Mouse (Mus musculus) olfactory bulb, adult 2 months (tissue): ENCODE measurements around the gene Nat9. TPM values are rescaled to one million over a fixed set of nuclear protein-coding genes. Genes with fewer than 3 reads are reported as not detected.

Source experiments
- H3K27ac ChIP-seq: fragments of 200-500 bp; 2 replicates; pipeline ENCODE4 v1.5.1; 2012; ENCODE audit warnings: low read depth, low read length; ENCODE audit not compliant: insufficient read depth
- H3K4me1 ChIP-seq: fragments of 200-500 bp; 2 replicates; pipeline ENCODE4 v1.6.1; 2012; ENCODE audit warnings: low read length; ENCODE audit not compliant: control insufficient read depth, insufficient read depth
- H3K4me3 ChIP-seq: fragments of 200-500 bp; 2 replicates; pipeline ENCODE4 v1.5.1; 2012; ENCODE audit warnings: mild to moderate bottlenecking, low read depth, low read length, moderate library complexity; ENCODE audit not compliant: insufficient read depth
- CTCF ChIP-seq: fragments of 200-500 bp; IDR thresholded peaks from 2 replicates; pipeline ENCODE4 v1.5.1; 2012; ENCODE audit warnings: low read depth, mild to moderate bottlenecking, low read length, moderate library complexity; ENCODE audit not compliant: insufficient read depth
- POLR2A ChIP-seq: fragments of 200-500 bp; IDR thresholded peaks from 2 replicates; pipeline ENCODE4 v1.6.1; 2012; ENCODE audit warnings: mild to moderate bottlenecking, low read depth, low read length, moderate library complexity; ENCODE audit not compliant: insufficient read depth
- WGBS: fragments of 180-500 bp; shearing (Covaris S2); methylation state at CpG from one replicate; pipeline ENCODE4 v1.1.7; 2018; 5-methylcytosine and 5-hydroxymethylcytosine counted together
- polyA plus RNA-seq: library from polyadenylated mRNA; stranded (reverse); fragments of >200 nt; gene quantifications from 2 replicates; pipeline ENCODE4 v1.2.4, GENCODE M21; 2012; ENCODE audit warnings: low replicate concordance; ENCODE audit not compliant: missing spikeins, insufficient read depth, insufficient read length

Gene Nat9
- polyA plus RNA-seq, 1 experiment = not detected

GRCm38 (mm10) chr11:115161578-115162204, 26.0 kb downstream of the Nat9 start:
- WGBS = 64% methylated on average over 9 of the region's 9 CpGs
- TF ChIP-seq CTCF (no peak), POLR2A (no peak)
- Histone ChIP-seq H3K27ac (no peak overlapping the region), H3K4me3 (no peak overlapping the region), H3K4me1 (peaks cover 27% of the 10 kb centered on the region)

DNA sequence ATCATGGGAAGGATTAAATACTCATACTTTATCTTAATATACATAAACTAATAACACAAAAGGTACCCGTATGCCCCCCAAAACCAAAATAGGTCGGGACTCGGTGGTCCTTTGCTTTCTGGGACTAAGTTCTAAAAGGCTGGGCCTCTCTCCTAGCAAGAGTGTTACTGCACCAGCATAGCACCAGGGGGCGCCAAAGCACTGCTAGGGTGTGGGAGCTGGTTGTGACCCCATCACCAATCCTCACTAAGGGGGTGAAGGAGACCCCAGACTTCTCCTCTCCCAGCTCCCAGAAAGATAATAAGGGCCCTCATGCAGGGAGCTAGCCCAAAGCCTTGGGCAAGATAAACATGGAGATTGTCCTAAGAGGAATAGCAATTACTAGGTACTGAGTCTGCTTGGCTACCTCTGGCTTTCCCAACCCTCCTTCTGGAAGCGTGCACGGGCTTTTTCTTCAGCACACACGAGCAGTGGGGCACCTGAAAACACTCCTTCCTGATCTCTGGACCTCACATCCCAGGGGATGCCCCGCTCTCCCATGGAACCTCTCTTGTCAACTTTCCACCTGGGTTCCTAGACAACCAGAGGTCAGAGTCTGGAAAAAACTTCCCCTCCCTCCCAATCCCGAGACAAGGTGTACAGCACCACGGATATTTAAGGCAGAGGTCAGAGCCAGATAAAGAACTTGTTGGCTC, 26.6 kb downstream of the Nat9 start:
- Histone ChIP-seq H3K4me3 (no peak overlapping the region), H3K4me1 (peaks cover 27% of the 10 kb centered on the region), H3K27ac (no peak overlapping the region)
- TF ChIP-seq CTCF = peak; percentile 53; the same call in 1 of the 2 replicates
- no peak for TF ChIP-seq POLR2A
- 38% methylated on average over 10 of the region's 10 CpGs for WGBS

GRCm38 (mm10) chr11:115160016-115160797, 27.5 kb downstream of the Nat9 start:
- WGBS = 52% methylated on average over 11 of the region's 11 CpGs
- no peak overlapping the region for H3K27ac ChIP-seq
- H3K4me1 ChIP-seq = peaks cover 27% of the 10 kb centered on the region
- no peak for TF ChIP-seq POLR2A
- TF ChIP-seq CTCF = peak; percentile 53
- H3K4me3 ChIP-seq = no peak overlapping the region

DNA sequence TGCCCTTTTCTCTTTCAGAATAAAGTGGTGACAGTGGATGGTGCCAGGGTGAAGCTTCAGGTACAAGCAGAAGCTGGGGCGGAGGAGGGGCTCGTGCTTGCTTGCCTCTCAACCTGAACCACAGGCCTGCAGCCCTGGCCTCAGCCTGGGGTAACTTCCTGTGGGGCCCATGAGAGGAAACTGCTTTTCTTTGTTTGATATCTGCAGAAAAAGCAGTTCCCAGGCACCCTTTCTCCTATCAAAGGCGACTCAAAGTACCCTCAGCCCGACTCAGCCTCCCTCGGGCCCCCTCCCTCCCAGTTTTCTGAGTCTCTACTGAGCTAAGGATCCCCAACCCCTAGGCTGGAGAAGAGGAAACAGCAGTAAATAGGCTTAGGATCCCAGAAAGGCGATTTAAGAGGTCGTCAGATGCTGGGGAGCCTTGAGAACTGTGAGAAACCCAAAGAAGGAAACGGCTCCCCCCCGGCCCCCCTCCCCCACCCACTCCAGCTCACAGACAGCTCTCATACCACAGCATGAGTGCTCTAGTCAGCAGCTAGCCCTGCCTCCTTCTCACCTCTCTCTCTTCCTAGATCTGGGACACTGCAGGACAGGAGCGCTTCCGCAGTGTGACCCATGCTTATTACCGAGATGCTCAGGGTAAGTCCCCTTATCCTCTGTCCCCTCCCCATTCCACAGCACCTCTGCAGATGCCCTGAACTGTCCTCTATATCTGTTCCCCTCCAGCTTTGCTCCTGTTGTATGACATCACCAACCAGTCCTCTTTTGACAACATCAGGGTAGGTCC, 29.5 kb downstream of the Nat9 start:
- H3K4me3 ChIP-seq = no peak overlapping the region
- TF ChIP-seq POLR2A (no peak), CTCF (no peak)
- H3K27ac ChIP-seq = 0 out of 2 replicates have a peak overlapping the region, but pooled peaks have one; percentile 12
- 46% methylated on average over 12 of the region's 12 CpGs for WGBS
- H3K4me1 ChIP-seq = peaks cover 16% of the 10 kb centered on the region; the same call in 1 of the 2 replicates

DNA sequence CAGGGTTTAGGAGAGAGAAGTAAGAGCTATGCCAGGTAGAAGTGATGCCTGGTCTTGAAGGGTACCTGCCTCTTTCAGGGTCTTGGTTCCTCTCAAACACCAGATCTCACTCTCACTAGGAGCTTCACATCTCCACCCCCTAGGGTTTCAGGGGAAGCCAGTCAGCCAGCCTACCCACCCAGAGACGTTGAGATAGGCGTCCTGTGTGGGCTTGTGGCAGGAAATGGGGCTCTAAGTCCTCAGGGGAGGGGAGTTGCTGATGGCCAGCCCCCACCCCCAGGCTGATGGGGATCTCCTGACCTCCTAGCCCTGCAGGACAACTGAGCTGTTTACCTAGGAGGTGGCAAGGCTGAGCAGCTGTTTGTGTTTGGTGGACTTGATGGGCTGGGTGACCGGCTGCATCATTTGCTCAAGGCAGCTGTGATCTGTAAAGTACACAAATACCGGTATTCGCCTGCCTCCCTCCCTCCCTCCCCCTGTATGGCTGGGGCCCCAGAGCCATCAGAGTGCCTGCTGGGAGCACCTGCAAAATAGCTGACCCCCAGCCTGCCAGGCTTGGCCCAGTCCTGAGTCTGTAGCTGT, 32.5 kb downstream of the Nat9 start:
- Histone ChIP-seq H3K4me1 (peaks cover 12% of the 10 kb centered on the region; the same call in 1 of the 2 replicates), H3K27ac (no peak overlapping the region), H3K4me3 (no peak overlapping the region)
- TF ChIP-seq POLR2A (no peak), CTCF (no peak)
- WGBS = 43% methylated on average over 5 of the region's 5 CpGs

GRCm38 (mm10) chr11:115153699-115154292, 33.9 kb downstream of the Nat9 start:
- Histone ChIP-seq H3K4me3 (peak overlapping the region; percentile 15), H3K4me1 (peaks cover 10% of the 10 kb centered on the region; the same call in 1 of the 2 replicates), H3K27ac (no peak overlapping the region)
- no peak for TF ChIP-seq POLR2A
- TF ChIP-seq CTCF = peak; percentile 49; the same call in 1 of the 2 replicates
- 2% methylated on average over 35 of the region's 35 CpGs for WGBS

GRCm38 (mm10) chr11:115153088-115153487, 34.6 kb downstream of the Nat9 start:
- no peak for TF ChIP-seq CTCF
- TF ChIP-seq POLR2A = no peak
- Histone ChIP-seq H3K4me3 (no peak overlapping the region), H3K4me1 (peaks cover 10% of the 10 kb centered on the region; the same call in 1 of the 2 replicates), H3K27ac (no peak overlapping the region)
- WGBS = 91% methylated on average over 9 of the region's 9 CpGs

DNA sequence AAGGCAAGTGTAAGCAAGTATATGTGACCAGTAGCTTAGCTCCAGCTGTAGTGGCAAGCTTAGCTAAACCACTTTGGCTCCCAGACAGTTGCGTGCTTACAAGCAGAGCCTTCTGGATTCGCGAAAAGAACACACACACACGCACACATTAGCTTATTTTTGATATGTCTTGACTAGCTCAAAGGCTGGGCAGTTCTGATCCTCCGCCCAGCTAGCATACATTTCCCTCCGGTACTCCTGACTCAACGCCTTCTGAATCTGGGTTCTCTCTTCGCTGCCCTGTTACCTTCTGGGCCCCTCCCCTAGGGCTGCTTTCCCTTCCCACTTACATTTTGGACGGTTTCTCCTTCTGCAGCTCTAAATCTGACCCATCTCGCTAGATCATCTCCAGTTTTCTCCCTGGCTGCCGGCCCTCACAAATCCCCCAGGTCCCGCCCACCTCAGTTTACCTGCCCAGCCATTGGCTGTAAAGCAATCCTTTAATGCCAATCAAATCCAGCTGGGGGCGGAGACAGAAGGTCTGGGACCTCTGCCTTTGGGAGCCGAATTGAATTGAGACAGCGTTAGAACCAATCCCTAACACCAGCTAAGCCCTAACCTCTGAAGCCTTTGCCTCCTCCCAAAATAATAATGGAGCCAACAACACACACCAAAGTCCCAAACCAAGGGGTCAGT, 35.8 kb downstream of the Nat9 start:
- H3K4me1 ChIP-seq = peaks cover 7% of the 10 kb centered on the region; the same call in 1 of the 2 replicates
- TF ChIP-seq CTCF (no peak), POLR2A (no peak)
- WGBS = 19% methylated on average over 15 of the region's 15 CpGs
- H3K4me3 ChIP-seq = no peak overlapping the region
- H3K27ac ChIP-seq = no peak overlapping the region
